Mouse (Mus musculus) lung, adult 18-20 months (tissue): Measurements from ENCODE around the gene Eif6.

Source experiments
- DNase-seq, 2 experiments: peaks; one replicate each; pipeline ENCODE4 v3.0.0; 2022; ENCODE audit warnings: mixed read lengths in 2 of 2

Eif6 gene

DNA sequence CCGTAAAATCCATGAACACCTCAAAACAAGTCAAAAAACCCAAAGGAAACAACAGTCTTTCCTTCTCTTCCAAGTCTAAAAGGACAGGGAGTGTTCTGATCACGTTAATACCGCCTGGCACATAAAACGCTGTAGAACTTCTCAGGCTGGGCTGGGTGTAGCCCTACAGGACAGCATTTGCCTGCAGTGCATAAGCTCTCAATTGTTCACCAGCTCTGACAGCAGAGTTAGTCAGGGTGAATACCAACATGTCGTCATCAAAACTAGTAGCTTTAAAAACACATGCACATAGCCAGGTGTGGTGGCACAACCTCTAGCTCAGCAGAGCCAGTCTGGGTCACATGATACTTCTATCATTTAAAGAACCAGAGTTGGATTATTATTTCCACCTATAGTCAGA is 5.9 kb downstream of the Eif6 start:
- DNase-seq, result no peak

DNA sequence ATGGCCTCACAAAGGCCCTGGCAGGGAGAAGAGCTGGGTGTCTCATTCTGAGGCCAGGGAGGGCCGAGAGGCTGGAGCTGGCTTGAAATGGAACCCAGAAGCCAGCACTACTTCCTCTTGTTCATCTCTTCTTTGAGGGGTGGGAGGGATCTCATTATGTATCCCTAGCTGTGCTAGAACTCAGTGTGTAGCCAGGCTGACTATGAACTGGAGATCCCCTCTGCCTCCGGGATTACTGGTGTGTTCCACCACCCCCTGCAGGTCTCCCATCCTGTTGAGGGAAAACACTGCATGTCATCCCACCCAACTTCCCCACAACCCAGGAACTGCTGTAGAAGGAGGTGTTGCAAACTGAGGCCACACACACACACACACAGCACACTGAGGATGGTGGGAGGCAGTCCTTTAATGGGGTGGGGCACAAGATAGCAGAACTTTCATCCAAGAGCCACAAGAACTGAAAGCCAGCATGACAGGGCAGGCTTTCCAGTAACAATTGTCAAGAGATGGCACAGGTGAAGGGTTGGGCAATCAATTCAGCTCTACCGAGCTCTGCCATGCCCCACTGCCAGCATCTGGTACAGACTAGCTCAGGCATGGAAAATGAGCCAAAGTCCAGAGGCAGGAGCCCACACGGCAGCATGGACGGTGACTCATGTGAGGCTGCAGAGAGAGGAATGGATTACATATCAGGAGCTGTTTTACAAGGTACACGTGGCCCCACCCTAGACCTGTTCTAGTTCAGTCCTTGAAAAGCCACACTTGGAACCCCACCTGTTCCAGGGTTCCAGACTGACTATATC is 7.1 kb downstream of the Eif6 start:
- no peak for DNase-seq

DNA sequence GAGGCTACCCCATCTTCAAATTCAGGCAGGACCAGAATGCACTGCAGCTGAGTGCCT is 7.5 kb downstream of the Eif6 start, which contains the start of gene BC029722:
Gene BC029722, minus strand, starts transcription at position 35 of the 57 bp plus-strand sequence.
- DNase-seq, result no peak

DNA sequence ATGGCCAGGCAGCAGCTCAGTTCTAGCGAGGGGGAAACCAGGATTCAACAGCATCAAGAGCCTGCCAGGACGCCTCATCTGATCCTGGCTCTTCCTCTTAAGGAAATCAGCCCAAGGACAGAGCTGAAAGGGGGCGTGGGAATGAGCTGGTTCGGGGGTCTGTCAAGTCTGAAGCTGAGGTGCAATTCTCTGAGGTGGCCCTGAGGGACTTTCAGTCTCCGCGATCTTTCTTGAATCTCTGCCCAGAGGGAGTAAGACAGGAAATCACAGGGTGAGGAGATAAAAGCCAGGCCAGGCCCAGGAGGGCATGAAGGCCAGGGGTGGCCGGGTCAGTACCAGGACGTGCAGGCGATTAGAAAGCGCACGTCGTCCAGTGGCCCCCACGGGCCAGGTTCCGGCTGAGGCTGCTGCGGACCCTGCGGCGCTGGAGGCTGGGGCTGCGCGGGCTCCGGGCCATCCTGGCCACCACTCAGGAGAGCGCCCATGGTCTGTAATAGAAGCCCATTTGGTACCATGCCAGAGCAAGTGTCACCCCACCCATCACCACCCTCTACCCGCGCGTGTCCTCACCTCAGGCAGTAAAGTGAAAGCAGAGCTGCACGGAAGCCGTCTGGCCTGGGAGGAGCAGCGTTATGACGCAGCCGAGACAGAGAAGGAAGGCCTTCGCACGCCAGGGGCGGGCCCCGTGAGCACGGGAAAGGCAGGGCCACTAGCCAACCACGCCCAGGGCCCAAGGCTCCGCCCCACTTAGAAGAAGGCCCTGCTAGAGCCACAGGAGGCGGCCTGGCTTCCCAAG is 7.9 kb downstream of the Eif6 start:
- peak; percentile 96 to 97 for DNase-seq

DNA sequence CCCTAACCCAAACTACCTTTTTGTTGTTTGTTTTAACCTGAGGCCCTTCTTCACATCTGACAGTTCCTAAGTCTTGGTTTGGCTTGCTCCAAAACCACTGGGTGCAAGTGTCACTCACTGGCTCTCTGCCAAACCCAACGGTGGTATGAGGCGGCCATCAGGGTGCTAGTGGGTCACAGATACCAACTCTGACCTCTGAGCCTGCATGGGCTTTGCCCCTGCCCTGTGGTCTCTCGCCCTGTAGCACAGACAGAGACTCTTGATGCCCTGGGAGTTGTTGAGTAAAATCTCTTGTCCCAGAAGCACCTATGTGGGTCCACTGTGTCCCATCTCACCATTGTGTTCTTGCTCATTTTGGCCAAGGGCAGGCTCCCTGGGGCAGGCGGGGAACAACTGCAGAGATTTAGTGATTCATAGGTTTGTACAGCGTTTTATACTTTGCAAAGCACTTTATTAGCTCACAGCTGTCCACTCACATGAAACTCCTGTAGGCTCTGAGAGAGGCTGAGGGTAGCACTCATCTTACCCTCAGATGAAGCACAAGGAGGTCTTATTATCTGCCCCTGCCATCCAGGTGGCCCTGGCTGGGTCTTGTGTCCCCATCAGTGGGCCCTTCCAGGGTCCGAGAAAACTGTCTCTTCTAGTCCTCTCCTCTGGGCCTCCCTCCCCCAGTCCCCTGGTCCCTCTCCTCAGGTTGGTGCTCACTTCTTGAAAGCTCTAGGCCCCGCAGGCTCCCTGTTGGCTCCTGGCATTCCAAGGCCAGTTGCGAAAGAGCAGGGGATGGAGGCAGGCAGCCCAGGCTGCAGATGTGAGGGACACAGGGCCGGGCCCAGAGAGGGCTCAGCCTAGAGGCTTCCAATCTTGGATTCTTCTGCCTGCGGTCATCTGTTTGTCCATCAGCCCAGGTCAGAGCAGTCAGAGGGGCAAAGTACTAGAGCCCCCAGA is 9.2 kb downstream of the Eif6 start:
- DNase-seq, result peak; percentile 37 to 46

DNA sequence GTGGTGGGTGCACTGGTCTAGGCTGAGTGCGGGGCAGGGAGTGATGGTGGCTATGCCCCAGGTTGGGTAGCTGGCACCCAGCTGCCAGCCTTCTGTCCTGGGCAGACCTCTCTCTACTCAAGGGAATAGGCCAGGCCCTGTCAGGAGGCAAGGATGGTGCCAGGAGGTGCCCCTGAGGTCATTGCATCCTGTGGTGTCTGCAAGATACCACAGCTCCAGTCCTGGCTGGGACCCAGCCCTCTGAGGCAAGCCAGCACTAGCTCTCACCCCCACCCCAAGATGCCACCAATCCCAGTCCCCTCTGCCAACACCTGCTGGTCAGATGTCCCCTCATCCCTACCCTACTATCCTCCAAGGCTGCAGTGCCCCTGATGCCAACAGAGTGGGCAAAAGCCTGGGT is 10.5 kb downstream of the Eif6 start:
- DNase-seq, result no peak

DNA sequence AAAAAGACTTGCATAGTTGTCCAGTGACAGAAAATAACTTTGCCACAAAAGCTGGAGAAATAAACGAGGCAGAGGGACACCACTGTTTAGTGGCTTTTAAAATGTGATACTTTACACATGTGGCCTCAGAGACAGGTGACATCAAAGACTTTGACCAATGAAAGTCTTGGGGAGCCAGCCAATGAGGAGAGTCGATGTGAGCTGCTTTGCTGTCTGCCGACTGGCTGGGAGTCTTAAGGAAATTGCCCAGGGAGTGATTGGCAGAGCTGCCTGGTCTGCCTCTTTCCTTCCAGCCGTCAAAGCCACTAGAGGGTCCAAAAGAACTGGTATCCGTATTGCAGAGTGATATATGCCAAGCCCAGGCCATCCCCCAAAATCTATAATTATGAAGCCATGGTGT is 11.9 kb downstream of the Eif6 start:
- no peak for DNase-seq

DNA sequence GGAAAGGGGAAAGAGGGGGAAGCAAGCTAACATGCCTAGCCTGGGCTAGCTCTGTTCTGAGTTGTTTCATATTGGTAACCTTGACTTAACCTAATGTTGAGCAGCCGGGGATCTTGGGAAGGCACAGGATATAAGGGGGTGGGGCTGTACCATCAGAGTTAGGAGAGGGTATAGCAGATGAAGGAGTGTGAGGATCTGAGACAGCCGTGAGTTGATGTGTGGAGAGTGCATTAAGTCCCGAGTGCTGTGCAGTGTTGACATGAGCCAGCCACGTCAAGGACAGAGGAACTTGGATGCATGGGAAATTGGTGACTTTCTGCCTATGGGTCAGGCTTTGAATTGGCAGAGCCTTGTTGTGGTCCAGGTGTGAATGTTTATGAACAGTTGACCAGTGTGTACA is 14.1 kb downstream of the Eif6 start:
- no peak for DNase-seq

DNA sequence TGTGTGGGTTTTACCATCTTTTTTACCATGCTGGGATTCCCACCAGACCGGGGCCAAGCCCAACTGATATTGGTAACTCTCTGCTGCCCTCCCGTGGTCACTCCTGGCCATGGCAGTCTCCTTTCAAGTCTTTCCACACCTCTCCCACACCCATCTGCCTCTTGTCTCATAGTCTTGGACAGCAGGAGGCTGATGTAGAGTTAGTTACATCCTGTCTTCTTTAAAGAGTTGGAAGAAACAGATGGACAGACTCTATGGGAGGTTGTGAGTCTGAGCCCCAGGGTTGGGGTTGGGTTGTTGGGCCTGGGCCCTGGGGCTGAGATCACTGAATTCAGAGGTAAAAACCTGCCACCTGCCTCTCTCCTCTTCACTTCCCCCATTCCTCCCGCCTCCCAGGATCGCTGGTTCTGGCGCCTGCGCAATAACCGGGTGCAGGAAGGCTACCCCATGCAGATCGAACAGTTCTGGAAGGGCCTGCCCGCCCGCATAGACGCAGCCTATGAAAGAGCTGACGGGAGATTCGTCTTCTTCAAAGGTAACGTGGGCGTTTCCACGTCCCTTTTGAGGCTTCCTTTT is 14.8 kb downstream of the Eif6 start:
- DNase-seq, result peak; percentile 62 to 77

DNA sequence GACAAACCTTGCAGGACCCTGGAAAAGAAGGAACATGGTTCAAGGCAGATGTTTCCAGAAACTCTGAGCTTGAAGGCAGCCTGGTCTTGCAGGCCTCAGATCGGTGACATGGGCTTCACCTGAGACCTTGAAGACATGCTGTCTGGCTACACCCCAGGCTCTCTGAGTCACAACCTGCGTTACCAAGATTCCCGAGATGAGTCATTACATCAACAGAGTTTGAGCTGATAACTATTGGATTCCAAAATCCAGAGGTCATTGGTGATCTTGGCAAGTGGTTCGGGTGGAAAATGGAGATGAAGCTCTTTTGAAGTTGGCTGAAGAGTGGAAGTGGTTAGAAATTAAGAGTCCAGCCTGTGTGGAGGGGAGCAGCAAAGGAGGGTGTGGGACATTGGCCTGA is 17.1 kb downstream of the Eif6 start:
- no peak for DNase-seq

DNA sequence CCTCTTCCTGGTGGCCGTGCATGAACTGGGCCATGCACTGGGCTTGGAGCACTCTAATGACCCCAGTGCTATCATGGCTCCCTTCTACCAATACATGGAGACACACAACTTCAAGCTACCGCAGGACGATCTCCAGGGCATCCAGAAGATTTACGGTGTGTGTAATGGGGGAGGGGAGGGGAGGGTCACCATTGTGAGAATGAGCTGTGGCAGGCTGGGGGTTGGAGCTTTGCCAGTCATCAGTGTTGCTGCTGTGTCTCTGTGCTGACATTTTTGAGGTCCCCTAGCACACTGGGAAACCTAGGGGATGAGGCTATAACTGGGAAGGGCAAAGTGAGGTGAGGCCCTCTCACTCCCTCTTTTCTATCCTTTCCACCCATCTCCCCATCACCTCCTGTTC is 19.3 kb downstream of the Eif6 start:
- no peak for DNase-seq

DNA sequence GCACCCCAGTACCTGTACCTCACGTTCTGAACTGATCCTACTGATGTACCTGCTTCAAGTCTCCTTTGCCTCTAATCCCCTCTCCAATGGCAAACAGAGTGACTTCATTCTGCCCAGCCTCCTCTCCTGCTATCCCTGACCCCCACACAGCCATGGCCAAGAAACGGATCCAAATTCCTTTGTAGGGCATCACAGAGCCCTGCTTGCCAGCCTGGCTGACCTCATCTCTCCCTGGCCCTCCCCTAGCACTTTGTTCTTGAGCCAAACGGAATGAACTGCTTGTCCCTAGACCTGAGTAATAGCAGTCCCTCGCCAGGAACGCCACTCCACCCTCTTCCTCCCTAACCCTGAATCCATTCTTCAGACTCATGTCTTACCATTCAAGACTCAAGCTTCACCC is 20.2 kb downstream of the Eif6 start:
- peak; percentile 67 to 82 for DNase-seq

DNA sequence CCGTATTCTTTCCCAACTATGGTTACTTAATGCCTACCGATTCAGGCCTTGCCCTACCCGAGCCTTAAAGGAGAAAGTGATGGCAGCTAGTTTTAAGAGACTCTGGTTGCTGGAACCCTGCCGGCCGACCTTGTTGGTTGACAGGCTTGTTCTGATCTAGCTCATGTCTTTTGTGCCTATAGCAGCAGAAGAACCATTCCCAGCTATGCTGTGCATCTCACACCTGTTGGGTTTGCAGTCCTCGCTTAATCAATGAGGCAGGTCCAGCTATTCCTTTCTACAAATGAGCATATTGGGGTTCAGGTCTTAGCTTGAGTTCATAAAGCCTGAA is 20.8 kb downstream of the Eif6 start:
- no peak for DNase-seq

DNA sequence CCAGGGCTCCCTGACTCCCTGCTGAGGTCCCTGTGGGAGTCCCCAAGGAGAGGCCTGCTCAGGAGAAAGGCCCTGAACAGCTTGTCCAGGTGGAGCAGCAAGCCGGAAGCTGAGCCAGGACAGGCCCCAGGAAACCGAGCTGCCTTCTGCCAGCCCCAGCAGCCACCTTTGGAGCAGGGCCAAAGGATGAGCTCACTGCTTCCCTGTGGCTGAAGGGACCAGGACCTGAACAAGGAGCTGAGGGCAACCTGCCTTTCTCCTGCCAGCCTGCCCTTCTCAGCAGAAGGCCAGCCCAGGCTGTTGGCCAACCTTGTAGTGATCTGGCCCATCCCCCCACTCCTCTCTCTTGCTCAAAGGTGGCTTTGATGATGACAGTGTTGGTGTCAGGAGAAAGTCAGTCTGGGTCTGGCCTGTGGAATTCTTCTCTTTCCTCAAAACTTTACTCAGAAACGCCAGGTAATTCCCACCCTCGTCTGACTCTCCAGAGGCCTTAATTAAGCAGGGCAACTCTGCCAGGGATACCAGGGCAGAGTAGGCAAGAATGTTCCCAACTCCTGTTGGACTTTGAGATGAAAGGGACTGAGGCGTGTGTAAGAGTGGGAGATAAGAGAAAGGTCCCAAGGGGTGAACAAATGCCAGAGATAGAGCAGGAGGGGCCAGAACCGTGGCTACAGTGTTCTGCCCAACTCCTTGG is 21.3 kb downstream of the Eif6 start:
- peak; percentile 48 to 73 for DNase-seq

DNA sequence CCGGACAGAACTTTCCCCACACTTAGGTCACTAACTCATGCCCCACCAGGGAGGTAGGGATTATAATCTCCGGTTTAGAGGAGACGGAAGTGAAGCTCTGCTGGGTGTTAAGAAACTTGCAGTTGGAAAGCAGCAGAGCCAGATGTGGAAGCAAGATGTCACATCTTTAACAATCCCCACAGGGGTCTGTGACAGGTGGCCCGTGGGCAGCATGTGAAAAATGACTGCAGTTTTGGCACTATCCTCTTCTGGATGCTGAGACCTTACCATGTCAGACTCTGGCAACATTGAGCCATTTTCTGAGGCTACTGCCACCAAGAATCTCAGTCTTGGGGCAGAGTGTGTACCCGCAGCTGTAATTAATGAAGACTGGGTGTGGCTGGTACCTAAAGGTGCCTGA is 22.7 kb downstream of the Eif6 start:
- no peak for DNase-seq

DNA sequence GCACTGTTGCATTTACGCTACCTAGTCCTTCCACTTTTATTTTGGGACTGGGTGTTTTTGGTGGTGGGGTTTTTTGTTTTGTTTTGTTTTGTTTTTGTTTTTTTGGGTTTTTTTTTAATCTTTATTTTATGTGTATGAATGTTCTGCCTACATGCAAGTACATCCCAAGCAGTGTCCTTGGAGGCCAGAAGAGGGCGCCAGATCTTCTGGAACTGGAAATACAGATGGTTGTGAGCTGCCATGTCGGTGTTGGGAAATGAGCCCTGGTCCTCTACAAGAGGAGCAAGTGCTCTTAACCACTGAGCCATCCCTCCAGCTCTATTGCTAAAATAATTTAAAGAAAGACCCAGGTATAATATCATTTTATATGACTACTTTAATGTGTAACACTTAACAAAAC is 24.0 kb downstream of the Eif6 start:
- DNase-seq, result no peak

DNA sequence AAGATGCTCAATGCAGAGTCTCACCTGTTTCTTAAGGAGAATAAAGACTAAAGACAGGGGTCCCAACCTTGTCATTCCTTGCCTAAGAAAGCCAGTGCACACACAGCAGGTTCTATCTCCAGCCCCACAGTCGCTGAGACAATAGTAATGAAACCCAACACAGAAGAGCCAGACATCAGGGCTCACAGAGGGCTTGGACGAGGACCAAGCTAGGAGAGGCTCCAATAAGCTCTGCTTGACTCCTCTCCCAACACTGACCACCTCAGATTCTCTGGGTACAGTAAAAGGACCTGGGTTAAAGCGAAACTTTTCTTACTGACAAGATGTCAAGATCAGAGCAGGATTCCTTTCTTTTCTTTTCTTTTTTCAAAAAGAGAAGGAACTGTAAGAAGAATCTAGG is 28.1 kb downstream of the Eif6 start:
- DNase-seq, result no peak

DNA sequence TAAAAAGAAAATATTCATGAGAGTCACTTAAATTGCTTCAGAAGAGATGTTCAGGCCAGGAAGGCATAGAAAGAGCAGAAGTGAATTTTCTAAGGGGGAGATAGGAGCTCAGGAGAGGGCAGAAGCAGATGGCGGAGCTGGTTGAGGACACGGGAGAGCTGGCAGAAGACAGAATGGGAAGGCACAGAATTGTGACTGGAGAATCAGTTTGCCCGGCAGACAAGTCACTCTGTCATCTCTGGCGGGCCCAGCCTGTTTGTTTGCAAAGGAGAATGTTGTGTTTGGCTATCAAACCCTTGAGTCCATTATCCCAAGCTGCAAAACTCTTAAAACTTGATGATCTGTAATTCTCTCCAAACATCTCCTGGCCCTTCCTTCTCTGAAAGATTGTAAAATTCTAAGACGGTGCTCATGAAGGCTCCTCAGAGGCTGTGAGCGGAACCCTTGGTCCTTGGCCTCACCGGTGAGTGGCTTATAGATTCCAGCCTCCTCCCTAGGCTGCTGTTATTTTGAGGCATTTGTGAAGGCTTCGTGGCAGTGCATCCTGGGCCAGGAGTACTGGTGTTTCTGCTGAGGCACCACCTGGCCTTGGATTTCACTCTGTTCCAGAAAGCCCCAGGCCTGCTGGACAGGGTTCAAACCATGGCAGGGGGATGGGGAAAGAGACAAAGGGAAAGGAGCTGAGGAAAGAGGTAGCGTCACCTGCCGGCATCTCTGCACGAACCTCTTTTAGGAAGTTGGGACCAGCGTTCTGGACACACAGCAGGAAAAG is 31.9 kb downstream of the Eif6 start:
- DNase-seq, result no peak

DNA sequence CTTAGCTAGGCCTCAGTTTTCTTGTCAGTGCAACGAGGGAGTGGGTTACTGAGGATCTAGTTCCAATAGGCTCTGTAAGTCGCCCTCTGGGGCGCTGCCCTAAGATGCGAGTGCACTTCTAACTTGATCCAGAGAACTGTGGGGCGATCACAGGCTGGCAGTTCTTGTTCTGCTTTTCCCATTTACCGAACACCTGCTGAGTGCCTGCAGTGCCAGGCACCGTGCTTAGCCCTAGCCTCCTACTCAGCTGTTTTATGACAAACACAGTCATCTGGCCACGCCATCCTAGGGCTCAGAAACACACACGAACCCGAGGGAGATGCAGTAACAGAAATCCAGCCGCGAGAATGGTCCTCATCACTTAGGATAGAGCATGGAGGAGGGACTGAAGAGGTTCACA is 33.8 kb downstream of the Eif6 start:
- no peak for DNase-seq

DNA sequence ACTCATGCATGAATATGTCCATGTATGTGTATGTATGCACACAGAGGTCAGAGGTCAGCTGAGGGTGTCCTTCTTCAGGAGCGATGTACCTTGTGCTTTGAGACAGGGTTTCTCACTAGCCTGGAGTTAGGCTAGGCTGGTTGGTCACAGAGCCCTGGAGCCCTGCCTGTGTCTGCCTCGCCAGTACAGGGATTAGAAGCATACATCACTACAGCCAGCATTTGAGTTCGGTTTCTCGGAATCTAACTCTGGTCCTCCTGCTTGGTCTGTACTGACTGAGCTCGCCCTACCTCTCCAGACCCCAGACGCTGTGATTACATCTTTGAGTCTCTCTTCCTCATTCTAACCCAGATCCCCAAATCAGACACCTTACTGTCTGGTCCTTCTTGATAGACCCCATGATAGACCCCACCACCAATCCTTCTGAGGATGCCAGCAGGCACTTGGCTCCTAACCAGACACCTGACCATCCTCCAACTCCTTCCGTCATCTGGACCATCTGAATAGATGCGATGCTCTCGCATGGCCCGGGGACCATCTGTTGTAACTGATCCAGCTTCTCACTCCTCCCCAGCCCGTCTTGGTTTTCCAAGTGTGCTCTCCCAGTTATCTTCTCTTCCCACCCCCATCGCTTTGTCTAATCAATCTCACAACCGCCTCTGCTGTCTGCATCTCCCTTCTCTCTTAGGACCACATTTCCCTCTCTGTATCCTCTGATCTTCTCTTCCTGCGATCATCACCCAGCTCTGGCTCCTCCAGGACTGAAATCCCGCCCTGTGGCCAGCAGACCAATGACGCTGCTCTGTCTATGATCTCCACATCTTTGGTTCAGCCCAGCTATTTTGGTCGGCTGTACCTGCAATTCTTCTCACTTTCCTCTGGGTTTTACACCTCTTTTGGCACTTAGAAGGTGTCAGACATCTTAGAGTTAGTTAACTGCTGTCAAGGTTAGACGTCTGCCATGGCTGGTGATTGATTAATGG is 38.5 kb downstream of the Eif6 start:
- no peak for DNase-seq

DNA sequence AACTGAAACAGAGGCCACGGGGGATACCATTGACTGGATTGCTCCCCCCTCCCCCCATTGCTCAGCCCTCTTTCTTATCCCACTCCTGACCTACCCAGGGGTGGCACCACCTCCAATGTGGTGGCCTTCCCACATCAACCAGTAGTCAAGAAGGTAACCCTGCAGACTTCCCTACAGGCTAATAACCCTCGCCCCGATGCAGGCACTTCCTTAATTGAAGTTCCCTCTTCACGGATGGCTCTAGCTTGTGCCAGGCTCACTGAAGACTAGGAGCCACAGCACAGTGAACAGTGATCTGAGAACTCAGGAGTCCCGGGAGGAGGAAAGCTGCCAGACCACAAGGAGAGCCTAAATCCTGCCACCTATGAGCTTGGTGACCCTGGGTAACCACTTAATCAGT is 39.8 kb downstream of the Eif6 start:
- no peak for DNase-seq
